Mouse (Mus musculus) E14TG2a.4 (cell line): ENCODE measurements around the gene Snx4.
"Not testable (repeated sequence)": the region's sequence is repeated elsewhere in the genome, so short reads cannot be mapped to it uniquely, and the experiment has no call there.

ENCODE experiments used
- H3K27me3 ChIP-seq: 2 replicates; pipeline ENCODE4 v1.6.1; 2014; ENCODE audit warnings: low read length, control low read depth; ENCODE audit not compliant: insufficient read depth
- H3K36me3 ChIP-seq: 2 replicates; pipeline ENCODE4 v1.6.1; 2014; ENCODE audit warnings: low read length, control low read depth; ENCODE audit not compliant: insufficient read depth
- H3K4me1 ChIP-seq: replicated peaks from 2 replicates; pipeline ENCODE4 v1.6.1; 2014; ENCODE audit warnings: low read depth, low read length, control low read depth
- H3K4me3 ChIP-seq: replicated peaks from 2 replicates; pipeline ENCODE4 v1.5.1; 2014; ENCODE audit warnings: mild to moderate bottlenecking, low read length
- H3K9me3 ChIP-seq: 2 replicates; pipeline ENCODE4 v1.6.1; 2014; ENCODE audit warnings: low read length, control low read depth
- CTCF ChIP-seq: conservative IDR thresholded peaks from 2 replicates; pipeline ENCODE4 v1.5.1; 2014; ENCODE audit warnings: low read length
- NANOG ChIP-seq: IDR thresholded peaks from 2 replicates; pipeline ENCODE4 v1.6.1; 2014; ENCODE audit warnings: borderline replicate concordance, low read length, mixed read lengths
- POU5F1 ChIP-seq: IDR thresholded peaks from 2 replicates; pipeline ENCODE4 v1.6.1; 2014; ENCODE audit warnings: low read length, borderline replicate concordance

Snx4 gene

DNA sequence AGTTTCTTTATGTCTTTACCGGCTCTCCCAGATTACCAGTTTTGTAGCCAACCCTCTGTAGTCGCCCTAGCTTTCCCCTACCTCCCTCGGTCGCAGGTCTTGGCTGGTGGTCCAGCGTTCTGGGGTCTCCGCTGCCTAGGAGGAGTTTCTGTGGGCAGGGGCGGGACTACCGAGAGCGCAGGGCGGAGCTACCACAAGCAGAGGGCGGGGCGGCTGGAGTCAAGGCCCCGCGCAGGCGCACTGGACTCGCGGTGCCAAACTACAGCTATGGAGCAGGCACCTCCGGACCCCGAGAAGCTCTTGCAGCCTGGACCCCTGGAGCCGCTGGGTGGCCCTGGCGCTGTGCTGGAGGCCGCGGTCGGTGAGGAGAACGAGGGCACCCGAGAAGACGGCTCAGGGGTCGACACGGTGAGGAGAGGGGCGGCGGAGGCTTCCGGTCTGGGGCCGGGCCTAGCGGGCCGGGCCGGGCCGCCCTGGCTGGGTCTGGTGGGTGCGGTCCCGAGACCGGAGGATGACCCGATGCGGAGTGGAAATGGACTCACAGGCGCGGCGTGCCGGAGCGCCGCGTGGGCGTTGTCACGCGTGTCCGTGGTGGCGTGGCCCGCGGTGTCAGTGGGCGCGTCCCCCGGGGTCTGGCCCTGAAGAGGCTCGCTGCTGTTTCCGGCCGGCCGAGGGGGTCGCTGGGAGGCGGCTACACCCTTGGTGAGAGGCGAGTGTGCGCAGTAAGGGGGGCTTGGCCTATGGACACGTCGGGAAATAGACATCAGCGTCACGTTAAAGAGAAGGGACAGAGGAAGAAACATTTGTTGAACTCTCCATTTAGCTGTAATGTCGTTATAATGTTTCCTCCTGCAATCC is at the start of gene Snx4:
Gene Snx4, plus strand, starts transcription at position 249 of the 858 bp plus-strand sequence.
- no peak for TF ChIP-seq POU5F1
- no peak for TF ChIP-seq CTCF
- TF ChIP-seq NANOG, result no peak
- Histone ChIP-seq H3K36me3 (0 out of 2 replicates have a peak, but pooled peaks cover 6% of the 10 kb centered on the region), H3K9me3 (no peaks in the 10 kb centered on the region), H3K27me3 (no peaks in the 10 kb centered on the region), H3K4me1 (peaks cover 48% of the 10 kb centered on the region), H3K4me3 (peak within 1 kb of the TSS; percentile 97)

DNA sequence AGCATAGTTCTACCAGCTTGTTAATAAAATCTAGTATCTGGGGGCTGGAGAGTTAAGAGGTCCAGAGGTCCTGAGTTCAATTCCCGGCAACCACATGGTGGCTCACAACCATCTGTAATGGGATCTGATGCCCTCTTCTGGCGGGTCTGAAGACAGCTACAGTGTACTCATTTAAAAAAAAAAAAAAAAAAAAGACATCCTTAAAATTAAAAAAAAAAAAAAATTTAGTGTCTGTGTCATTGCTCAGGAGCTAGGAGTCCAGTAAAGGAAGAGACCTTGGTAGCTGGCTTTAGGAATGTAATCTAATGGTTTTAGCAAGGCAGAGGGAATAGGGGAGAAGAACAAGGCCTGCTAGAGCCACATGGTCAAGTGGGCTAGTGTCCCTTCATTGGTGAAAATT is 40.4 kb upstream of the Snx4 start:
- Histone ChIP-seq H3K4me3 (no peak overlapping the region), H3K4me1 (no peaks in the 10 kb centered on the region), H3K9me3 (no peaks in the 10 kb centered on the region), H3K27me3 (no peaks in the 10 kb centered on the region), H3K36me3 (peaks cover 53% of the 10 kb centered on the region)
- no peak for TF ChIP-seq CTCF

DNA sequence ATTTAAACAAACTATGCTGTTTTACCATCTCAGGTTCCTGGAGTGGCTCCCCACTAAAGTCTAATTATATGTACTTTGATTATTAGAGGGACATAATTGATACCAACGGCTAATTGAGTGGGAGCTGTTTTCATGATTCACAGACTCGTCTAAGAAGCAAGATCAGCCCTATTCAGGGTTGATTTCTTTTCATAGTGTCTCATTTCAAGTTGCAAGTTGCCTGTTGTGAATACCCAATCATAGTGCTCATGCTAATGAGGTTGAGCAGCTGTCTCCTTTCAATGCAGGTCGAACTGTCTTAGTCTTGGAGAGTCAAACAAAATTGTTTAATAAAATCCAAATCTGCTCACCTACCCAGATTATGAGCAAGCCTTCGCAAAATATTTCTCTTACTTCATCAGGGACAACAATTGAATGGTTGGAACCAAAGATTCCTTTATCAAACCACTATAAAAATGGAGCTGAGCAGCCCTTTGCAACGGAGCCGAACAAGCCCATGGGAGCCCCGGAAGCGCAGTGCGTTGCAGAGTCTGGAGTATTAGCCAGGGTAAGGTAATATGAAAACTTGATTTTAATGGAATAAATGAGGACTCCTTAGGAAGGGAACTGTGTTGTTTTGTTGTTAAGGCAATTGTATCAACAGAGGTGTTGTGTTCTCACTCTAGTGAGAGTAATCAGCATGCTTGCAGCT is 34.8 kb upstream of the Snx4 start:
- TF ChIP-seq CTCF, result no peak
- no peak for TF ChIP-seq POU5F1
- TF ChIP-seq NANOG, result no peak
- Histone ChIP-seq H3K27me3 (no peaks in the 10 kb centered on the region), H3K9me3 (no peaks in the 10 kb centered on the region), H3K4me3 (no peak overlapping the region), H3K4me1 (no peaks in the 10 kb centered on the region), H3K36me3 (peaks cover 37% of the 10 kb centered on the region)

DNA sequence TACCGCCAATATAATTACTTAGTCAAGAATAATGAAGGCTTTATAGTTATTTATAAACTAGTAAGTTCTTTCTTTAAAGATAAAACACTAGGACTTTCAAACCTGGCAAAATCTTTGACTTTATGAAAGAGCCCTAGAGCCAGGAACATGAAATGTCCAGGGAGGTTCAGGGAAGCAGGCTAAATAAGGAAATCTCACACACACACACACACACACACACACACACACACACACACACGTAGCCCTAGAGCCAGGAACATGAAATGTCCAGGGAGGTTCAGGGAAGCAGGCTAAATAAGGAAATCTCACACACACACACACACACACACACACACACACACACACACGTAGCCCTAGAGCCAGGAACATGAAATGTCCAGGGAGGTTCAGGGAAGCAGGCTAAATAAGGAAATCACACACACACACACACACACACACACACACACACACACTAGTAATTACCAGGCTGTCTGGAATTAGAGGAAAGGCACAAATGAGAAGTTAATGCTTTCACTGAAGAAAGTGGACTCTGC is 33.6 kb upstream of the Snx4 start:
- H3K4me1 ChIP-seq, H3K4me3 ChIP-seq, H3K9me3 ChIP-seq, H3K27me3 ChIP-seq: not testable (repeated sequence)
- H3K36me3 ChIP-seq, result peaks cover 33% of the 10 kb centered on the region

DNA sequence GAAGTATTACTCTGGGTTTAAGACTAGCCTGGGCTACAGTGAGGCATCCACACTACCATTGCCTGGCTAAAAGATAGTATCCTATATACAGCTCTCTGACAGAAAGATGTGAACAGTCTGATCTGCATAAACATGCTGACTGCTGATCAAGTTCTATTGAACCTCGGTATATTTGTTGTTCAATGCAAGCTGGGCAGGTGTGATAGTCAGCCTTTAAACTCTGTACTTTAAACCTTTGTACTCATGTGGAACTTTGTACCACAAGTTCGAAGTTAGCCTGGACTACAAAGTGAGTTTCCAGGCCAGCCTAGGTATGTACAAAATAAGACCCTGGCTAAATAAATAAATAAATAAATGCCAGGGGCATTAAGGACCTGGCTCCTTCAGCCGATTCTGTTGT is 28.8 kb upstream of the Snx4 start:
- peaks cover 39% of the 10 kb centered on the region for H3K36me3 ChIP-seq
- H3K9me3 ChIP-seq, result no peaks in the 10 kb centered on the region
- no peak overlapping the region for H3K4me3 ChIP-seq
- H3K4me1 ChIP-seq, result no peaks in the 10 kb centered on the region
- TF ChIP-seq CTCF, result no peak
- no peaks in the 10 kb centered on the region for H3K27me3 ChIP-seq

DNA sequence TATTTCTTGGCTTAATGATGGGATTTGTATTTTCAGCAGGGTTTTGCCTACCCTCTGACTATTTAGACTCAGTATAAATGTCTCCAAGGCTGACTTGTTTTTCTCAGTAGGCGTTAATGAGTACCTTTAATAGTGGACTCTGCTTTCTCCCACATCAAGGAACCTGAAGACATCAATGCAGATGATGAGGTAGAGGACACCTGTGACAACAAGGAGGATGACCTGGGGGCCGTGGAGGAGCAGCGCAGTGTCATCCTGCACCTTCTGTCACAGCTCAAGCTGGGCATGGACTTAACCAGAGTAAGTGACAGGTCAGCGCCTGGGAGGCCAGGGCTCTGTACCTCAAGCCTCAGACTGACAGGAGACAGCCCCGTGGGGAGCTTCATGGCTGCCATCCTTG is 26.9 kb upstream of the Snx4 start:
- Histone ChIP-seq H3K4me3 (no peak overlapping the region), H3K9me3 (no peaks in the 10 kb centered on the region), H3K27me3 (no peaks in the 10 kb centered on the region), H3K4me1 (no peaks in the 10 kb centered on the region), H3K36me3 (peaks cover 54% of the 10 kb centered on the region)
- TF ChIP-seq NANOG, result no peak
- no peak for TF ChIP-seq CTCF
- TF ChIP-seq POU5F1, result no peak

DNA sequence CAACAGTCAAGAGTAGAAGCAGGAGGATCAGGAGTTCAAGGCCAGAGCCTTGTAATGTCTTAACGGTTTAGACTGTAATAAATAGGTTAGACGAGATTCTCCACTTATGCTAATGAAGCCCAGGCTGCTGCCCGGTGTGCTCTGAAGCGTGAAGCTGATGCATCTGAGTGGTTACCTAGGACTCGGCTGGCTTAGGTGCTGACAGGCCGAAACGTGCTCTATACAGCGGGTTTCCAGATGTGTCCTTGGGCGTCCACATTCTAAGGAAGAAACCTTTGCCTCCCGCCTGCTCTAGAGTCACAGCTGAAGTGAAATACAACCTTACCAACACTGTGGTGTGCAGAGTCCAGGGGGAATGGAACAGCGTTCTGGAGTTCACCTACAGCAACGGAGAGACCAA is 17.1 kb upstream of the Snx4 start:
- no peak overlapping the region for H3K4me3 ChIP-seq
- no peaks in the 10 kb centered on the region for H3K9me3 ChIP-seq
- no peak for TF ChIP-seq POU5F1
- TF ChIP-seq CTCF, result no peak
- no peak for TF ChIP-seq NANOG
- H3K4me1 ChIP-seq, result peaks cover 9% of the 10 kb centered on the region; the same call in 1 of the 2 replicates
- H3K27me3 ChIP-seq, result no peaks in the 10 kb centered on the region
- peaks cover 61% of the 10 kb centered on the region for H3K36me3 ChIP-seq

DNA sequence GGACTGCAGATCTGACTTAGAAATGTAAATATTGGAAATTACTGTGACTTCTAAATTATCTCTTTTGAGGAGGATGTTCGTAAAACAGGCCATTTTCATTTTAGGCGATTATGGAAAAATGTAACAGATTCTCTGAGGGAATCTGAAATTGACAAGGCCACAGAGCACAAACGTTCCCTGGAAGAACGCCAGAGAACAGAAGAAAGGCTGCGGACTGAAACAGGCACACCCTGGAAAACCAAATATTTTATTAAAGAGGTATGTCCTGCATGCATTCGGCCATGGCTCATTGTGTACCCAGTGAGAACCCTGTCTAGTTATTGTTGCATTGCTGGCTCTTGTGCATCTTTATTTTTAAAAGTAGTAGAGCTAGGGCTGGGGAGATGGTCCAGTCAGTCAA is 15.1 kb upstream of the Snx4 start:
- H3K9me3 ChIP-seq, result no peaks in the 10 kb centered on the region
- peaks cover 9% of the 10 kb centered on the region; the same call in 1 of the 2 replicates for H3K4me1 ChIP-seq
- TF ChIP-seq POU5F1 (no peak), NANOG (no peak), CTCF (no peak)
- peaks cover 64% of the 10 kb centered on the region for H3K36me3 ChIP-seq
- H3K27me3 ChIP-seq, result no peaks in the 10 kb centered on the region
- H3K4me3 ChIP-seq, result no peak overlapping the region

DNA sequence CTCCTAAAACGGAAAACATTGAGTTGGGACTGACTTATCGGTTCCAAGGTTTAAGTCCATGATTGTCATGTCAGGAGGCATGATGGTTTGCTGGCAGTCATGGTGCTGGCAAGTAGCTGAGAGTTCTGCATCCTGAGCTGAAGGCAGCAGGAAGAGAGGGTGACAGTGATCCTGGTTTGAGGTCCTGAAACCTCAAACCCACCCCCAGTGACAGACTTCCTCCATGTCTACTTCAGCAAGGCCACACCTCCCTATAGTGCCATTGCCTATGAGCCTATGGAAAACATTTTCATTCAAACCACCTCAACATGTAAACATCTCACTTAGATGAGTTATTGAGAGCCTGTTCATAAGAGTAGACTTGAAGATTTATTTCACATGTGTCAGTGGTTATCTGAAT is 11.9 kb upstream of the Snx4 start:
- H3K9me3 ChIP-seq, result no peaks in the 10 kb centered on the region
- no peak overlapping the region for H3K4me3 ChIP-seq
- TF ChIP-seq POU5F1 (no peak), CTCF (no peak), NANOG (no peak)
- H3K4me1 ChIP-seq, result peaks cover 7% of the 10 kb centered on the region
- H3K36me3 ChIP-seq, result peaks cover 74% of the 10 kb centered on the region
- H3K27me3 ChIP-seq, result no peaks in the 10 kb centered on the region
